Mouse (Mus musculus) cerebellum, adult 11-12 months (tissue): ENCODE results near the gene Sestd1.

Source experiments
- DNase-seq: peaks from one replicate; pipeline ENCODE4 v3.0.0; 2022

The Sestd1 gene

DNA sequence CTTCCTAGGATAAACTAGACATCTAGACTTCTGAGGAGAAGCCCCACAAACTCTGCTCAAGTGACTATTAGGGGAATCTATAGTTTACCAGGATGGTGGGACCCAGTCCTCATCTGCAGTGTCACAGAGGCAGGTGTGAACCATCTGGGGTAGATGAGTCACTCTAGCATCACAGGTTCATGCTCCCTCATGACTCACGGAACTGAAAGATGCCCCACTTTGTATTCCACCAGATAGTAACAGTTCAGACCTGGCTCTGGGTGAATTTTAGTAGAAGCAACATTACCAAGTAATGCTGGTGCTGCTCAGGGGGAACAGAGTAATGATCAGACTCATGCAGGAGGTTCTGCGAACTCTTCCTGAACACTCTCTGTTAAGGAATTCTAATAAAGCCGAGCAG lies 73.4 kb downstream of the Sestd1 start:
- DNase-seq = no peak

DNA sequence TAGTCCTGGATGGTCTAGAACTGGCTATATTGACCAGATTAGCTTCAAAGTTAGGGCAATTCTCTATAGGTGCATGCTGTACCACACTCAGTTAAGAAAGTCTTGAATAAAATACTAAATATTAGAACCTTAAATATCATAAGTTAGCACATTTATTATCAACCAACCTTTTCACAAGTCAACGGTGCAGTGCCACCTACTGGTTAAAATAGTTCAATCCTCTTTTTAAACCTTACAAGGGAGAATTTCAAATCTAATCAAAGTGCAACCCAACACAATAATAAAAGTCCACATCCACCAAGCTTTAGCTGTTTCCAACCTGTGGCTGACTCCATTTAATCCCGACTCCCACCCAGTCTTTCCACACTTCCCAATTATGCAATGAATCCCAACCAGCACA lies 76.5 kb downstream of the Sestd1 start:
- no peak for DNase-seq

- no peak for DNase-seq
Measured at GRCm38 (mm10) chr2:77201900-77202299, 78.5 kb downstream of the Sestd1 start.

GRCm38 (mm10) chr2:77200958-77201614 lies 79.3 kb downstream of the Sestd1 start:
- no peak for DNase-seq

DNA sequence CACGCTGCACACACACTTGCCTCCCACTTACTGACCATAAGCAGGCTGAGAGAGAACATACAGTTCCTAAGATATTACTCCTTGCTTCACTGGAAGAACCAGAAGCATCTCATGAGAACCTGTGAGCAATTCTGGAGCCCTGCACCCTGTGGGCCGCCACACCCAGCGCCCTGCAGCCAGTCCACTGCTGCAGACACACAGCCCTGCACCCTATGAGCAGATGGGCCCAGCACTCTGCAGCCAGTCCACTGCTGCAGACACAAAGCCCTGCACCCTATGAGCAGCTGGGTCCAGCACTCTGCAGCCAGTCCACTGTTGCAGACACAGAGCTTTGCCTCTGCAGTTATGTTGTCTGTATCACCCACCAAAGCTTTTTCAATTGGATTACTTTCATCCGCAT lies 80.0 kb downstream of the Sestd1 start:
- no peak for DNase-seq

DNA sequence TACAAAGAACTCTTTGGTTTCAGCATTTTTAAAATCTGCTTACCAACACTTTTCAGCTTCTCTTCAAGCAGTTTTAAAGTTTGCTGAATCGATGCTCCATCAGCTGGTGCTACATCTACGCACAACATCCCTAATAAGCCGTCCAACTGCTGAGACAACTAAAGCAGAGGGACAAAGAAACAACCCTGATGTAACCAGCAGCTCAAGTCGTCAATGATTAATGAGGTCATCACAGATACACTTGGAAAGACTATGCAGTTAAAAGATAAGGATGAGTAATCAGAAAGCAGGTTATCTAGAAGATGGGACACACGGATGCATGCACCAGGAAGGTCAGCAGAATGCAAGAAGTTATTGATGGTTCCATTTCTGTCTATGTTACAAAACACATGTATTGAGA lies 82.1 kb downstream of the Sestd1 start:
- DNase-seq = no peak

- DNase-seq = no peak
Measured at GRCm38 (mm10) chr2:77196819-77197218, 83.6 kb downstream of the Sestd1 start.

- DNase-seq = no peak
Measured at GRCm38 (mm10) chr2:77195056-77195455, 85.3 kb downstream of the Sestd1 start.

- DNase-seq = no peak
Measured at GRCm38 (mm10) chr2:77191811-77192210, 88.6 kb downstream of the Sestd1 start.

DNA sequence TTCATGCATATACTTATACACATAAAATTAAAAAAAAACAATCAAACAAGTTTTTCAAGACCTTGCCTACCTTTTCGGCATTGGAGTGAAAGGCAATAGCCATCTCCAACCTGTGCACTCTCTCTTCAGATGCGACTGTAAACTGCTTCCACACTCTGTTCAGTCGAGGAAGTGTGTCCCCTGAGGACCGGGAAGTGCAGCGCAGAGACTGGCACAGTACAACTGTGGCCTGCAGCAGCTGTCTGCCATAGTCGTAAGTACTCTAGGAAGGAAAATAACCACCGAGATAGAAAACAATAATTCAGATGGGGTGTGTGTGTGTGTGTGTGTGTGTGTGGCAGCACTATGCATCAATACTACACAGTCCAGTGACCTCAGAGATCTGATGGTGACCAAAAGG lies 89.5 kb downstream of the Sestd1 start:
- no peak for DNase-seq

GRCm38 (mm10) chr2:77190301-77190700 lies 90.1 kb downstream of the Sestd1 start:
- DNase-seq = no peak

DNA sequence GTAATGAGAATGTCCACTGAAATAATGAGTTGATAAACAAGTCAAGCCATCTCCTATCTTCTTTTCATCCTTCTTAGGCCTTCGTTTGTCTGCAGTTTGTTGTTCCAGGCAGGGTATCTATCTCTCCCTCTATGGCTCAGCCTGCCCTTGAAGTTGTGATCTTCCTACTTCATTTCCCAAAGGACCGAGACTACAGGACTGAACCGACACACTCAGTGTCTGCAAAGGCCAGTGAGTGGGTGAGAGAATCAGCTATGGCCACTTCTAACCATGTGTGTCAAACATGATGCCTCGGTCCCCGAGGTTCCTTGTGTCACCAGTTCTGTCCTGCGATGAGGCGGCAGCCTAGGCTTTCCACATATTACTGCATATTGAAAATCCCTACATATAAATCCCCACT lies 90.7 kb downstream of the Sestd1 start:
- no peak for DNase-seq

- DNase-seq = no peak
Measured at GRCm38 (mm10) chr2:77187501-77187900, 92.9 kb downstream of the Sestd1 start.

GRCm38 (mm10) chr2:77186912-77187311 lies 93.5 kb downstream of the Sestd1 start:
- no peak for DNase-seq

- DNase-seq = no peak
Measured at GRCm38 (mm10) chr2:77184049-77184571, 96.3 kb downstream of the Sestd1 start.

DNA sequence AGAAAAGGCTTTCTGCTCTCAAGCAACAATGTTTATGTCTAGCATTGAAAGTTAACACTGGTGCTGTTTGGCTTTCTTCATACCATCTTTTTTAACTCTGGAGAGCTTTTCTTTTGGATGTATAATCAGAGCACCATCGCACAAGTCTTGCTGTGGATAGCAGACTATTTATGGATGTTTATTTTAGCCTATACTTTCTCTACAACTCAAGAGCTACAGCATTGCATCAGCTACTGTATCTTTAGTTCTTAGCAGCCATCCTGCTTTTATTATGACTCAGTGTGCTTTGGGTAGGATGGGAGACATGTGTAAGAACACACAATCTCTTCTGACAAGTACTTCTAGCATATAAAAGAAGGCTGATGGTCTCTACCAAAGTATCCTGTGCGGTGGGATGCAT lies 96.7 kb downstream of the Sestd1 start:
- DNase-seq = no peak

DNA sequence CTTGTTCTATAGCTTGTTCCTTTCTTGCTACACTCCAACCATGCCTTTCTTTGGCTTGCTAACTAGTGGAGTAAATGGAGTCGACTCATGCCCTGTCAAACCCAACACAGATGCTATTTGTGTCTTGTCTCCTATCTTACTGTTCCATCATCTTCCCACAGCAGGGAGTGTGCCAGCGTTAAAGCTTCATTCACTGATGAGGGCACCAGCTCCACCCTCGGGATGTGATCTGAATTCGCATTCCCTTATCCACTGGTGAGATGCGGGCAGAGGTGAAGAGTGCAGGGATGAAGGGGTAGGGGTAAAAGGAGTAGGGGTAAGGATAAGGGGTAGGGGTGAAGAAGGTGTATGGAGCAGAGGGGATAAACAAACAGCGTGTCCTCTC lies 97.4 kb downstream of the Sestd1 start:
- DNase-seq = no peak

- no peak for DNase-seq
Measured at GRCm38 (mm10) chr2:77182271-77182995, 98.0 kb downstream of the Sestd1 start.

GRCm38 (mm10) chr2:77177472-77177871 lies 102.9 kb downstream of the Sestd1 start:
- DNase-seq = no peak

DNA sequence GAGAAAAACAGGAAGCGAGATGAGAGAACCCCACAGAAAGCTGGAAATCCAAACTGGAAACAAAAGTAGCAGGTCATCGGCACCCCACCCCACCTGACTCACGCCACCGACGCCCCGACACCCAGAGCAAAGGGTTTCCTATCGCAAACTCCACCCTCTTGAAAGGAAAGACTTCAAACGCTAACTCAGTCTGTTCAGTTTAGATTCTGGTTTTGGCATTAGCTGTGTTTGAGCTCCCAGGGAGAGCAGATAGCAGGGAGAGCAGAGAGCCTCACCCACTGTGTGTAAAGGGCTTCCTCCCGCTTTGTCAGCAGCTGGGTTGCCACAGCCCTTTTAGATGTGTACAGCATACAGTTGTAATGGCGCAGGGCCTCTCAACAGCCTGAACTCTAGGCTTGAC lies 104.0 kb downstream of the Sestd1 start:
- no peak for DNase-seq

DNA sequence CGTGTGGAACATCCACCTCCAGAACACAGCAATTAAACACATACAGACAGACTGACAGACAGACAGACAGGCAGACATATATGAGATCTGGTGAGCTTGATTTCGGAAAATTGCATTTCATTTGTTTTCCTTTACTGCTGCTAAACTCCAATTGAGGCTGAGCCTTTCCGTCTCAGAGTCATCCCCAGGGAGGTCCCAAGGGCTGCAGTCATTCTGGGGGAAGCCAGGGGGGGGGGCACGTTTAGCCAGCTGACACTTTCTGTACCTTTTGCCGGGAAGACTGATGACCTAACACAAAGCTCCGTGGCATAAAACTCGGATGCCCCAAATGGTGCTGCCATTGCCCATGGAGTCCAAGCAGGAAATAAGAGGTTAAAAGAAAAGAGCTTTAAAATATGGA lies 105.0 kb downstream of the Sestd1 start:
- DNase-seq = no peak

DNA sequence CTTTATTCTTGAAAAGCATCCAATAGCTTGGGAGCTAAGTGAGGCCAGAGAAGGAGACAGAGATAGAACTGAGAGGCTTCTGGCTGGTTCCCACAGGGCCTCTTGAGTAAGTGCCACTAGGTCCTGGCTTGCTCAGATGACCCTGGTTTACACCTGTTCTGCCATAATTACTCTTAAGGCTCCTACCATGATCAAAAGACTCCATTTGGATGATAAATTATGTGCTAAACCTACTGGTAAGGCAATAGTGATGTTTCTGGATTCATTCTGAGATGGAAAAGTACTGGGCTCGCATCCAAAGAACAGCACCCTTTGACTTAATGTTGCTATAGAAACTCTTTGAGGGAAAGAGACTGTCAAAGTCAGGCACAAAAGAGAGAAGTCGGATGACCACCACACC lies 106.1 kb downstream of the Sestd1 start:
- DNase-seq = no peak

DNA sequence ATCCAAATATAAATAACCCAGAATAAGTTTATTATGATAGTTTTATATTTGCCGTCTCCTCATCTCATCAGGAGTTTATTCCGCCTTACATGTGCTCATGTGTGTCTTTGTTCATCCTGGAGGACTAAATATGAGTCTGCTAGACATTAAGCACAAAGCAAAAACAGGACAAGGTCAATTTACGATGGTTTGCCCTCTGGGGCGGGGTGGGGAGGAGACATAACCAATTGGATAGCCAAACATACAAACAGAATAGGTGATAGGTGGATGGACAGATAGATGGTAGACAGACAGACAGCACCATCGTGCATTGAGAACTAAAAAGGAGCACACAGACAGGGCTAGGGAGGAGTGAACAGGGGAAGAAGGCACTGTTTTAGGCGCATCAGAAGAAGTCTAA lies 106.6 kb downstream of the Sestd1 start:
- DNase-seq = no peak

GRCm38 (mm10) chr2:77173366-77173765 lies 107.0 kb downstream of the Sestd1 start:
- DNase-seq = no peak

DNA sequence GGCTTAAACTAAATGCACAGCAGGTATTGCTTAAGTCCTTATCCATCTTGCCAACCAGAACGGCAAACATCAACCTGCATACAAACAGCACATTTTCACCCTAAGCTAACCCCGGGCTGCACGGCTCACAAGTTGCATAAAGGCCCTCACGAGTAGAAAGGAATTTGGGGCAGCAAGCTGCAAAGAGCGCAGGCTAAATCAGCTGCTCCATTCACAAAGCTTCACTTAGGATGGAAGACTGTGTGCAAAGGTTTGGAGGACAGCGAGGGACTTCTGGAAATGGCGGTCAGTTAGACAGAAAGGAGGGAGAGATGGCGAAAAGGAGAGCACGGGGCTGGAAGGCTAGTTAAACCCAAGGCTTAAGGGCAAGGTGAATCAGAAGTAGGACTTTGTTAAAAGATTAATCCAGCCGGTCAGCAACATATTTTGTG lies 108.1 kb downstream of the Sestd1 start:
- no peak for DNase-seq
